Mouse (Mus musculus): ENCODE results near the gene Nudt21. TPM values are rescaled to one million over a fixed set of nuclear protein-coding genes. Genes with fewer than 3 reads are reported as not detected.
"Not testable (repeated sequence)": the region's sequence is repeated elsewhere in the genome, so short reads cannot be mapped to it uniquely, and the experiment has no call there.

Nudt21 gene
- polyA plus RNA-seq, 1 experiment from 2014 or later = 171 TPM

- H3K27me3 ChIP-seq (replicated peaks; ENCODE audit: control insufficient read depth, insufficient read depth, low read length); H3K9me3 ChIP-seq (replicated peaks; ENCODE audit: control insufficient read depth, low read length): not testable (repeated sequence)
- 0% methylated on average over 20 of the region's 32 CpGs for WGBS
- Histone ChIP-seq H3K27ac (ENCODE audit: low read depth, low read length) (peak overlapping the region; percentile 48; the same call in 1 of the 2 replicates), H3K36me3 (ENCODE audit: control insufficient read depth, insufficient read depth, low read length) (peaks cover 12% of the 10 kb centered on the region; the same call in 1 of the 2 replicates), H3K4me2 (ENCODE audit: low read length) (peak overlapping the region; percentile 85), H3K9ac (ENCODE audit: low read length) (peak overlapping the region; percentile 77), H3K4me1 (ENCODE audit: control insufficient read depth, insufficient read depth, low read length) (peaks cover 18% of the 10 kb centered on the region), H3K4me3 (ENCODE audit: low read depth, low read length) (peak overlapping the region; percentile 85)
- ATAC-seq (peak; percentile 88), DNase-seq (ENCODE audit: low spot score) (peak; percentile 83)
These were observed 290 bp downstream of the Nudt21 start for GRCm38 (mm10) chr8:94036541-94036940.

DNA sequence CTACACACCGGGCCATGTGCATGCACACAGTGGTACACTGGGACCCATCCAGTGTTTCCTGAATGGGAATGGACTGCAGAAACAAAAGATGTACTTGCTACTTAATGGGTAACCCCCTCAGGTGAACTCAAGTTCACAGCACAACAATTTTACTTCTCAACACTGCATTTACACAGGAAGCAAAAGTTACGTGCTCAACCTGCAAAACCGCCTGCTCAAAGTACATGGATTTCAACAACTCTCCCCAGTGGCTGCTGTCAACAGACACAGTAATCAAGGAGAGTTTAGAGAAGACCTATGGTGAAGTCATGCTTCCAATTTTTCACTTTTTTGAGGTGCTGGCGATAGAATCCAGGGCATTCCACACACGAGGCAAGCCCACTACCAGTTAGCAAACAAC is 1.6 kb downstream of the Nudt21 start:
- 63% methylated on average over 5 of the region's 5 CpGs for WGBS
- H3K36me3 ChIP-seq (ENCODE audit: control insufficient read depth, insufficient read depth, low read length) = peaks cover 23% of the 10 kb centered on the region
- H3K4me3 ChIP-seq (ENCODE audit: low read depth, low read length) = peak overlapping the region; percentile 85
- H3K4me2 ChIP-seq (ENCODE audit: low read length) = peak overlapping the region; percentile 85
- DNase-seq (ENCODE audit: low spot score) = no peak
- H3K4me1 ChIP-seq (ENCODE audit: control insufficient read depth, insufficient read depth, low read length) = peaks cover 18% of the 10 kb centered on the region
- peak overlapping the region; percentile 44; the same call in 1 of the 2 replicates for H3K9ac ChIP-seq (ENCODE audit: low read length)
- H3K27me3 ChIP-seq (replicated peaks; ENCODE audit: control insufficient read depth, insufficient read depth, low read length) = no peaks in the 10 kb centered on the region
- no peak for ATAC-seq
- H3K27ac ChIP-seq (ENCODE audit: low read depth, low read length) = no peak overlapping the region
- H3K9me3 ChIP-seq (replicated peaks; ENCODE audit: control insufficient read depth, low read length) = no peaks in the 10 kb centered on the region

- Histone ChIP-seq H3K36me3 (ENCODE audit: control insufficient read depth, insufficient read depth, low read length) (peaks cover 27% of the 10 kb centered on the region), H3K27me3 (replicated peaks; ENCODE audit: control insufficient read depth, insufficient read depth, low read length) (no peaks in the 10 kb centered on the region), H3K9ac (ENCODE audit: low read length) (no peak overlapping the region), H3K27ac (ENCODE audit: low read depth, low read length) (no peak overlapping the region; the same call in 1 of the 2 replicates), H3K4me2 (ENCODE audit: low read length) (peak overlapping the region; percentile 31), H3K4me3 (ENCODE audit: low read depth, low read length) (no peak overlapping the region), H3K9me3 (replicated peaks; ENCODE audit: control insufficient read depth, low read length) (no peaks in the 10 kb centered on the region), H3K4me1 (ENCODE audit: control insufficient read depth, insufficient read depth, low read length) (peaks cover 18% of the 10 kb centered on the region)
- DNase-seq (ENCODE audit: low spot score) (no peak), ATAC-seq (no peak)
- 12% methylated on average over 3 of the region's 3 CpGs for WGBS
These were observed 3.2 kb downstream of the Nudt21 start for GRCm38 (mm10) chr8:94033601-94034000.

DNA sequence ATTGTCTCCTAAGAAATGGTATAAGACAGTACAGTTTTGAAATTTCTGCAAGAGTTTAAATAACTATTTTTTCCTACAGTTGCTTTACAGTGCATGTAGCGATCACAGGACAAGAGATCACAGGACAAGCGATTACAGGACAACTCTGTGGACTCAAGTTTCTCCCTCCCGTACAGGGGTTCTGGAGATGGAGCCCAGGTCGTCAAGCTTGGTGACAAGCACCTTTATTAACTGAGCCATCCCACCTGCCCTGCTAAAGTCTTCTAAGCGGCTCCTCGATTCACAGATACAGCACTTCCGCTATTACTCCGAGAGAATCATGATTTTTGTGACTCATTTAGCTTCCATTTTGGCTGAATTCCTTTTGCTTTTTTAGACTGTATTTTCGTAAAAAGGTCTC is 7.1 kb downstream of the Nudt21 start:
- H3K9me3 ChIP-seq (replicated peaks; ENCODE audit: control insufficient read depth, low read length) = no peaks in the 10 kb centered on the region
- no peak for DNase-seq (ENCODE audit: low spot score)
- H3K27ac ChIP-seq (ENCODE audit: low read depth, low read length) = no peak overlapping the region
- no peak overlapping the region for H3K9ac ChIP-seq (ENCODE audit: low read length)
- no peak overlapping the region for H3K4me2 ChIP-seq (ENCODE audit: low read length)
- H3K4me1 ChIP-seq (ENCODE audit: control insufficient read depth, insufficient read depth, low read length) = peaks cover 9% of the 10 kb centered on the region
- no peaks in the 10 kb centered on the region for H3K27me3 ChIP-seq (replicated peaks; ENCODE audit: control insufficient read depth, insufficient read depth, low read length)
- 94% methylated on average over 9 of the region's 9 CpGs for WGBS
- peaks cover 63% of the 10 kb centered on the region for H3K36me3 ChIP-seq (ENCODE audit: control insufficient read depth, insufficient read depth, low read length)
- H3K4me3 ChIP-seq (ENCODE audit: low read depth, low read length) = no peak overlapping the region
- no peak for ATAC-seq

DNA sequence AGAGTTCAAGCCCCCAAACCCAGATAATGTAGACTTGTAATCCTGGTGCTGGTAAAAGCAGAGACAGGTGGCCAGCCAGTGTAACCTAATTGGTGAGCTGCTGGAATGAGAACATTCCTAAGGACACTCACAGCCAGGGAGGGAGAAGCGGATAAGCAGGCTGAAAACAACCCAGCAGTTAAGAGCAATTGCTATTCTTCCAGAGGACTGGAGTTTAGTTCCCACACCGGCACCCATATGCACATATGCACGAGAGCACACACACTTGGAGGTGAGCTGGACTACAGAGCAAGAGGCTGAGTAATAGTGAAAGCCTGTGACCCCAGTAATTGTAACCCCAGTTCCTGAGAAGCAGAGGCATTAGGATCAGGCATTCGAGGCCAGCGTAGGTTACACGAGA is 12.9 kb downstream of the Nudt21 start:
- Histone ChIP-seq H3K9me3 (replicated peaks; ENCODE audit: control insufficient read depth, low read length) (no peaks in the 10 kb centered on the region), H3K27me3 (replicated peaks; ENCODE audit: control insufficient read depth, insufficient read depth, low read length) (no peaks in the 10 kb centered on the region), H3K27ac (ENCODE audit: low read depth, low read length) (no peak overlapping the region), H3K4me1 (ENCODE audit: control insufficient read depth, insufficient read depth, low read length) (no peaks in the 10 kb centered on the region), H3K36me3 (ENCODE audit: control insufficient read depth, insufficient read depth, low read length) (peaks cover 80% of the 10 kb centered on the region), H3K9ac (ENCODE audit: low read length) (no peak overlapping the region), H3K4me3 (ENCODE audit: low read depth, low read length) (no peak overlapping the region), H3K4me2 (ENCODE audit: low read length) (no peak overlapping the region)
- WGBS = 99% methylated on average over 6 of the region's 6 CpGs
- ATAC-seq (no peak), DNase-seq (ENCODE audit: low spot score) (no peak)

DNA sequence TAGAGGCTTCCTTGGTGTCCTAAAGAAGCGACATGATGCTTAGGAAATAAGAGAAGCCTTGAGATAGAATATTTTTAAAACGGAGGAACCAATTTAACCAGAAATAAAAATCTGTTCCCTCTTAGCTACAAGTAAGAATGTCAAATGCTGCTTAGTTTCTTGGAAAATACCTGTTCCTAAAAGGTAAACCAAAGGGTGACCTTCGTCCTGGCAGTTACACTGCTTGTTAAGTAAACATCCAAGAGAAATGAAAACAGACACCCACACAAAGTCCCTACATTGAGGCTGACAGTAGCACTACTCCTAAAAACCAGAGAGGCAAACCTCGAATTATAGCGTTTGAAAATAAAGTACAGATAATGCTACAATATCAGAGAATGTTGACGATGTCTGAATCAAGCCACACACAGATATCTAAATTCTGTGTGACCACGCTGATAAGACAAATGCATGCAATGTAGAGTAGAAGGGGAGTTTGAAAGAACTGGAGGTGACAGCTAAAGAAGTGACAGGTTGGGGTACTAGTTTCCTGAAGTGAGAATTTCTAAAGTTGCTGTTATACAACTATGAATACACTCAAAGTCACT is 23.7 kb downstream of the Nudt21 start:
- DNase-seq (ENCODE audit: low spot score) = no peak
- WGBS = 41% methylated on average over 7 of the region's 7 CpGs

DNA sequence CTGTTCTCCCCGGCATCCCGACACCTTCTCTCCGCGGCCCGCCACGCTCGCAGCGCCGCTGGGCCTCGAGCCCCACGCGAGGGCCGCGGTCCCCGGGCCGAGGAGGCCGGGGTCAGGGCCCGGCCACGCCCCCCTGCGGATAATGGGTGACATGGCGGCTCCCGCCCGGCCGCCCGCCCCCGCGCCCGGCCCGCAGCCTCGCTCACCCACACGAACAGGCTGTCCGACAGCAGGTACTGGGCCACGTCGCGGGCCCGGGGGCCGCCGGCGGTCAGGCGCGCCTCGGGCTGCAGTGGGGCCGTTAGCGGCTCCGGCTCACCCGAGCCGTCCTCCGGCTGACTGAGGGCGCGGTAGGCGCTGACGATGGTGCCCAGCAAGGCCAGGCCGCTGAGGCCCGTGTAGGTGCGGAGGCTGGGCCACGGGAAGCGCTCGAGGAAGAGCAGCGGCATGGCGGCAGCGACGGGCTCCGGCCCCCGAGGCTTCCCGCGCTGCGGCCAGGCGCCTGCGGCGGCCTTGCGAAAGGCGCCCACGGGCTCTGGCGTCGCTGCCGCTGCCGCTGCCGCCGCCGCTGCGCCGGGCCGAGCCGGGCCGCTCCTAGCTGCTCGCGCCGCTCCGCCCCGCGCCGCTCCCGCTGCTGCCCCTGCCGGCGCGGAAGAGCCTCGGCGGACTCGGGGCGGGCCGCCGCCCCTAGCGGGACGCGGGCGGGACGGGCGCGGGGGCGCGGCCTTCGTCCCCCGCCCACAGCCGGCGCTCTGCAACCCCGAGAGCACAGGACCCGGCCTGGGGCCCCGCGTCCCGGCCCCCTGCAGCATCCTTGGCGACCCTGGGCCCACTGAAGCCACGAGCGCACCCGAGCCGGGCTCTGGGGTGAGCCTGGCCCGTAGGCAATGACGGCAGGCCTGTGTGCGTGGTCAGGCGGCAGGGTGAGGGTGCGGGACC is 24.5 kb downstream of the Nudt21 start, which contains the start of gene Amfr:
TSS of gene Amfr (minus strand) at position 830 of the 939 bp plus-strand sequence.
- H3K9ac ChIP-seq (ENCODE audit: low read length) = peak within 1 kb of the TSS; percentile 98
- peak within 1 kb of the TSS; percentile 97 for H3K4me3 ChIP-seq (ENCODE audit: low read depth, low read length)
- under 1% methylated on average over 112 of the region's 130 CpGs for WGBS
- H3K4me2 ChIP-seq (ENCODE audit: low read length) = peak within 1 kb of the TSS; percentile 87
- peak; percentile 82 for DNase-seq (ENCODE audit: low spot score)
- ATAC-seq = peak; percentile 95
- peaks cover 4% of the 10 kb centered on the region; the same call in 1 of the 2 replicates for H3K36me3 ChIP-seq (ENCODE audit: control insufficient read depth, insufficient read depth, low read length)
- H3K9me3 ChIP-seq (replicated peaks; ENCODE audit: control insufficient read depth, low read length) = no peaks in the 10 kb centered on the region
- H3K27ac ChIP-seq (ENCODE audit: low read depth, low read length) = peak within 1 kb of the TSS; percentile 93
- H3K27me3 ChIP-seq (replicated peaks; ENCODE audit: control insufficient read depth, insufficient read depth, low read length) = no peaks in the 10 kb centered on the region
- H3K4me1 ChIP-seq (ENCODE audit: control insufficient read depth, insufficient read depth, low read length) = peaks cover 16% of the 10 kb centered on the region

More for the DNA sequence above, 23.7 kb downstream of the Nudt21 start:
- peak overlapping the region; percentile 98 for H3K9ac ChIP-seq (ENCODE audit: low read length)
- H3K4me3 ChIP-seq (ENCODE audit: low read depth, low read length) = peak overlapping the region; percentile 97
- peaks cover 16% of the 10 kb centered on the region for H3K4me1 ChIP-seq (ENCODE audit: control insufficient read depth, insufficient read depth, low read length)
- H3K36me3 ChIP-seq (ENCODE audit: control insufficient read depth, insufficient read depth, low read length) = peaks cover 4% of the 10 kb centered on the region
- no peaks in the 10 kb centered on the region for H3K27me3 ChIP-seq (replicated peaks; ENCODE audit: control insufficient read depth, insufficient read depth, low read length)
- no peak for ATAC-seq
- H3K27ac ChIP-seq (ENCODE audit: low read depth, low read length) = peak overlapping the region; percentile 93
- H3K4me2 ChIP-seq (ENCODE audit: low read length) = peak overlapping the region; percentile 87
- H3K9me3 ChIP-seq (replicated peaks; ENCODE audit: control insufficient read depth, low read length) = no peaks in the 10 kb centered on the region

GRCm38 (mm10) chr8:94011076-94012012 is 25.5 kb downstream of the Nudt21 start:
- DNase-seq (ENCODE audit: low spot score) = peak; percentile 37
- H3K4me3 ChIP-seq (ENCODE audit: low read depth, low read length) = peak overlapping the region; percentile 97
- no peak for ATAC-seq
- peak overlapping the region; percentile 93 for H3K27ac ChIP-seq (ENCODE audit: low read depth, low read length)
- H3K4me1 ChIP-seq (ENCODE audit: control insufficient read depth, insufficient read depth, low read length) = peaks cover 16% of the 10 kb centered on the region
- H3K4me2 ChIP-seq (ENCODE audit: low read length) = peak overlapping the region; percentile 87
- H3K9ac ChIP-seq (ENCODE audit: low read length) = peak overlapping the region; percentile 98
- H3K9me3 ChIP-seq (replicated peaks; ENCODE audit: control insufficient read depth, low read length) = no peaks in the 10 kb centered on the region
- H3K27me3 ChIP-seq (replicated peaks; ENCODE audit: control insufficient read depth, insufficient read depth, low read length) = no peaks in the 10 kb centered on the region
- peaks cover 4% of the 10 kb centered on the region; the same call in 1 of the 2 replicates for H3K36me3 ChIP-seq (ENCODE audit: control insufficient read depth, insufficient read depth, low read length)
- WGBS = 3% methylated on average over 46 of the region's 48 CpGs

All from forebrain, embryonic 14.5 days (tissue).